Mouse (Mus musculus) natural killer cell, adult 2 months (primary cell): ENCODE data around the gene Skint5.
"Not testable (repeated sequence)": the region's sequence is repeated elsewhere in the genome, so short reads cannot be mapped to it uniquely, and the experiment has no call there.

Source experiments
- DNase-seq, 2 experiments: peaks; one replicate each; pipeline ENCODE4 v3.0.0; 2022; ENCODE audit warnings: low spot score in 2 of 2

The Skint5 gene

GRCm38 (mm10) chr4:113999403-113999802 is at the start of gene Skint5:
Gene Skint5, minus strand, starts transcription at chr4:113999503.
- no peak for DNase-seq

- DNase-seq = no peak
These were observed 42.0 kb downstream of the Skint5 start for GRCm38 (mm10) chr4:113957343-113957742.

- DNase-seq = no peak
These were observed 235.1 kb downstream of the Skint5 start for GRCm38 (mm10) chr4:113764182-113764581.

- no peak for DNase-seq
These were observed 235.6 kb downstream of the Skint5 start for GRCm38 (mm10) chr4:113763684-113764083.

GRCm38 (mm10) chr4:113448230-113448629 is 551.1 kb downstream of the Skint5 start:
- not testable (repeated sequence) for DNase-seq
